Mouse (Mus musculus): ENCODE data around the gene Umps.

- TF ChIP-seq CTCF (IDR thresholded peaks at IDR 0.05; ENCODE audit: borderline replicate concordance, insufficient read depth, low read length) = peak; percentile 85; the same call in 1 of the 2 replicates
- no peak for TF ChIP-seq POLR2A (IDR thresholded peaks at IDR 0.05; ENCODE audit: low read depth, low read length)
Observed at GRCm38 (mm10) chr16:33996030-33996429, 29.2 kb upstream of the Umps start.

All from embryonic fibroblast, embryonic 13.5 days (primary cell).